15 mouse cellular contexts compared by ENCODE assay signal in the genomic region with DNA sequence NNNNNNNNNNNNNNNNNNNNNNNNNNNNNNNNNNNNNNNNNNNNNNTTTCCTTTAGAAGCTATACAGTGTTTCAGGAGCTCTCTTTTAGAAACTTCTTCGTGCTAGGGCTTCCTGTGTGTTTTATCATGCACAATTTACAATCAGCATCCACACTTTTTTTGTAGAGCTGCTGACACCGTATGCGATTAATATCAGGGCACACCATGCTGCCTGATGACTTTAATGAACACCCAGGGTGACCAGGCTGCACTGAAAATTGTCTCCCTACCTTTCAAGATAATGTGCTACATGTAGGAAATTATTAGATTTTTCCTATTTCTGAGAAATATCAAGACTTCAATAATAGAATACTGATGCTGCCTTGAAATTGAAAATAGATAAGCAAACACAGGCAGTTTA.
"Had no signal": no experiment of that assay in that cellular context is flagged by ENCODE, and none has a peak within 500 bp of the region (broad histone marks: within the 10 kb centered on the region; RNA-seq: fewer than 3 reads in every experiment).

No protein-coding gene starts in this region.

- H3K9me3 ChIP-seq: megakaryocyte, embryonic 14.5 days; midbrain, embryonic 13.5 days; midbrain, embryonic 15.5 days; neural tube, embryonic 12.5 days; stomach, embryonic 15.5 days had no signal

- H3K4me3 ChIP-seq: megakaryocyte, embryonic 14.5 days; midbrain, embryonic 13.5 days; midbrain, embryonic 15.5 days; neural tube, embryonic 12.5 days; stomach, embryonic 15.5 days had no signal

- H3K27ac ChIP-seq: midbrain, embryonic 13.5 days; midbrain, embryonic 15.5 days; neural tube, embryonic 12.5 days; stomach, embryonic 15.5 days; stomach, postnatal 0 days had no signal

- H3K4me2 ChIP-seq: lung, embryonic 14.5 days; midbrain, embryonic 11.5 days; midbrain, embryonic 13.5 days; midbrain, embryonic 15.5 days; neural tube, embryonic 12.5 days; stomach, embryonic 15.5 days had no signal

- H3K9ac ChIP-seq: lung, embryonic 14.5 days; midbrain, embryonic 13.5 days; midbrain, embryonic 15.5 days; neural tube, embryonic 12.5 days; stomach, embryonic 15.5 days had no signal

- H3K27me3 ChIP-seq: megakaryocyte, embryonic 14.5 days; midbrain, embryonic 13.5 days; midbrain, embryonic 15.5 days; neural tube, embryonic 12.5 days; stomach, embryonic 15.5 days had no signal

- ATAC-seq: midbrain, embryonic 13.5 days; midbrain, embryonic 15.5 days had no signal

- DNase-seq: lung, adult 18-20 months; lung, embryonic 14.5 days; lung, postnatal 10 days; lung, postnatal 4 days; right cerebral cortex, postnatal 14 days; thymus, adult 2 months; thymus, postnatal 25 days; thymus, postnatal 4 days had no signal

- H3K4me1 ChIP-seq: midbrain, embryonic 13.5 days; midbrain, embryonic 15.5 days; neural tube, embryonic 12.5 days; stomach, embryonic 15.5 days had no signal

- H3K36me3 ChIP-seq: midbrain, embryonic 13.5 days; midbrain, embryonic 15.5 days; neural tube, embryonic 12.5 days; stomach, embryonic 15.5 days had no signal
